Mouse (Mus musculus): Measurements from ENCODE around the gene Znhit2.

Gene Znhit2

DNA sequence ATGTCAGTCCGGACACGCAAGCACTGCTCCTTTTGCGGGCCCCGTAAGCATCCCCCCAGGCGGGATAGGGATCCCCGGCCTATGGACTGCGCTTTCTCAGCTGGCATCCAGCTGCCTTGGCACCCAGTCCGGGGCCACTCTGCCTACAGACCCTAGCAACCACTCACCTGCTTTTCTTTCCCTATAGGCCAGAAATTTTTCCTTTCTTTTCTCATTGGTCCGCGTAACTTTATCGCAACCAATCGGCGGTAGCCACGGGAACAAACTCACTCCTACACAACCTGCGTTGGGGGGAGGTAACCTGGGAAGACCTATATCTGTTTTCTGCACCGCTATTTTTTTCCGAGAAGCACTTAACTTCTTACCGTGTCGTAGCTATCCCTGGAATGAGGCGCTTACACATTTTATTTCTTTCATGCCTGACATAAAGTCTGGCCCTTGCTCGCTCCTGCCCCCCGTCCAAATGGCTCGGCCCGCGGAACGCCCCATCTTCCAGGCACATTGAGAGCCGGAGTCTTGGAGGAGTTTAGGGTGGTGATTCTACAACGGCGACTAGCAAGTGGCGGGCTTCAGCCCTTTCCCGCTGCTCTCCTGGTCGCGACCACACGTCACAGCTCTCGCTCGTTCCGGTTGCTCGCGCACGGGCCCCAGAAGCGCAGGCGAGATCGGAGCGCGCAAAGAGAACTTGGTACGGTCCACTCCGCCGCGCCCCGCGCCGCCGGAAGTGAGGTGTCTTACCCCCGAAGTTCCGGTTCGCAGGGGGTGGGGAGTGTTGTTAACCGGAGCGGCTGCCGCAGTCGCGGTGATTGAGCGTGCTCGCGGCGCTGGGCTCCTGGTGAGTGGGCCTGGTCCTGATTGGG lies 14.5 kb upstream of the Znhit2 start, which contains the start of gene Syvn1:
Gene Syvn1 (plus strand): TSS at position 283 of the 860 bp plus-strand sequence.
- peak; percentile 95 for DNase-seq (ENCODE audit: extremely low read depth, low read depth)

DNA sequence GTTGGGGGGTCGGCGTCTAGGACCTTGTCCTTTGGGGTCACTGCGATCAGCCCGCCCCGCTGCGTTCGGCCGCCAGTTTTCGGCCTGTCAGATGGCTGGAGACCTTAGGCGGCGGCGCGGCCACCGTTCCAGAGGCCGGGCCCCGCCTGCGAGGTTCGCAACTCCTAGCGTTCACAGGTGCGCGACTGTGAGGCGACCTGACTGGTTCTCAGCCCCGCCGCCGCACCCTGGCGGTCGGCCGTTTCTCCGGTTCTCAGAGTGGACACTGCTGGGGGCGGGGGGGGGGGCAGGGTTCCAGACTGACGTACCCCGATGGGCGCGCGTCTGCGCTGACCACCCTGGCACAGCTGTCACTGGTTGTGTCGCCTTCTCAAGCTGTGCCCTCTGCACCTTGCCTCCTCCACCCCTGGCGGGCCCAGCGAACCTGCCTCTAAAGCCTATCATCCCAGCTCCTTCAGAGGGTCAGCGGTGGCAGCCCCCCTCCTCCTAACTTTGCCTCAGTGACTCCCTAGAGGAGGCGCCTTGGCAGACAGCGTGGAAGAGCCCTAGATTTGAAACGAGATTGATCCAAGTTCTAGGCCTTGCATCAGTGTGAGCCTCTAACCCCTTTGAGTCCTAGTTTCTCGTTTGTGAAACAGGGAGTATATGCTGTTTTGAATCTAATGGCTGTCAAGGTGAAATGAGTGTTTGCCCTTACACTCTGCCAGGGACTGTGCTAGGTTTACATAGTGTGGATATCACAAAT lies 13.7 kb upstream of the Znhit2 start:
- no peak for DNase-seq (ENCODE audit: extremely low read depth, low read depth)

DNA sequence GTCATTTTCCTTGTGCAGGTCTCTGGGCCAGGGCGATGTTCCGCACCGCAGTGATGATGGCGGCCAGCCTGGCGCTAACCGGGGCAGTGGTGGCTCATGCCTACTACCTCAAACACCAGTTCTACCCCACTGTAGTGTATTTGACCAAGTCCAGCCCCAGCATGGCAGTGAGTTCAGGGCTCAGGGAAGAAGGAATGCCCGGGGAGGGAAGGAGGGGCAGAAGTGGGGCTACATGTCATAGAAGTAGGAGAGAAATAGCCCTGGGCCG lies 13.2 kb upstream of the Znhit2 start:
- DNase-seq (ENCODE audit: extremely low read depth, low read depth) = no peak

DNA sequence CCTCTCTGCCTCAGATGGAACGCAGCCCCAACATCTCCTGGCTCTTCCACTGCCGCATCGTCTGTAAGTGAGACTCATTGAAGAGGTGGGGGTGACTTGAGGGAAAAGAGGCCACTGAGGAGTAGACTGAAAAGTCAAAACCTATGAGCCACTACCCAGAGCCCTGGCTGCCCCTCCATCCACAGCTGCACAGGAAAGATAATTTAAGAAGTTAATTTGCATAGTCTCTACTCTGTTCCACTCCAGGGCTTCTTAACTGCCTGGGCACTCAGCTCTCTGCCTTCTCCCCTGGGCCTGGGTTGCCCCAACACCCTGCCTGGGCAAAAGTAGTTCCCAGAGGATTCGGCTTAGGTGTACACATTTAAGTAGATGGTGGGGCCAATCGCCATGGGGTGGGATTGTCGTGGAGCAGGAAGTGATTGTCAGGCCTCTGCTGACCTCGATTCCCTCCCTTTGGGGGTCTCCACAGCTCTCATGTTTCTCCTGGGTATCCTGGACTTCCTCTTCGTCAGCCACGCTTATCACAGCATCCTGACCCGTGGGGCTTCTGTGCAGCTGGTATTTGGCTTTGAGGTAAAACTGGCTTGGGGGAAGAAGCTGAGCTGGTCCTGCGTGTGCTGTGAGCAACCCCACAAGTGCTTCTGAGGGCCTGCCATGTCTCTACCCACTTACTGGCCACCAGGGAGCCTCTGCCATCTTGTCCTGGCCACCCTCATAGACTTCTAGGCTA lies 12.1 kb upstream of the Znhit2 start:
- peak; percentile 65 for DNase-seq (ENCODE audit: extremely low read depth, low read depth)

DNA sequence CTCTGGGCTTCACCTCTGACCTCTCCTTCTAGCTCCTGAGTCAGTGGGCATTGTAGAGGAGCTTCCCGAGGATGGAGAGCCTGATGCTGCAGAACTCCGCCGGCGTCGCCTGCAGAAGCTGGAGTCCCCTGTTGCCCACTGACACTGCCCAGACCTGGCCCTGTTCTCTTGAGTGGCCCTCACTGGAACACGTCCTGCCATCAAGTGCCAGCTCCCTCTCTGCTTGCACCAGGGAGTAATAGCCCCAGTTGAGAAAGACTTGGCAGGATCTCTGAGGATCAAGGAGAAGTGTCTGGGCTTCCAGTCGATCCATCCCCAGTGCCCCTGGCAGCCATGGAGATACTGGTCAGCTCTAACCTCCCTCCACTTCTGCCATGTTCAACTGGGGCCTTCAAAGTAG lies 8.5 kb upstream of the Znhit2 start:
- no peak for DNase-seq (ENCODE audit: extremely low read depth, low read depth)

DNA sequence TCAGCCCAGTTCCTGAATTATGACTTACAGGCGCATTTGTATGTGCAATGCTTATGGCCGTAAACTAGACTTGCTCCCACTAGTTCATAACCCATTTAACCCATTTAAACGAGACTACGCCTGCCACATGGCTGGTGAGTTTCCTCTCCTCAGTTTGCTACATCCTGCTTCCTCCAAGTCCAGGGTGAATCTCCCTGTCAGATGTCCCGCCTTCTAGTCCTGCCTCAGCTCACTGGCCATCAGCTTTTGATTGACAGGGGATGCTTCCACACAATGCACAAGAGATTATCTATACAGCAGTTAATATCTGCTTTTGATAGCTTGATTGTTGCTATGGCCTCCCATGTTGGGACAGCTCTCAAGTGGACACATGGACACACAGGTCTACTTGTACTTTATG lies 6.7 kb upstream of the Znhit2 start:
- DNase-seq (ENCODE audit: extremely low read depth, low read depth) = no peak

DNA sequence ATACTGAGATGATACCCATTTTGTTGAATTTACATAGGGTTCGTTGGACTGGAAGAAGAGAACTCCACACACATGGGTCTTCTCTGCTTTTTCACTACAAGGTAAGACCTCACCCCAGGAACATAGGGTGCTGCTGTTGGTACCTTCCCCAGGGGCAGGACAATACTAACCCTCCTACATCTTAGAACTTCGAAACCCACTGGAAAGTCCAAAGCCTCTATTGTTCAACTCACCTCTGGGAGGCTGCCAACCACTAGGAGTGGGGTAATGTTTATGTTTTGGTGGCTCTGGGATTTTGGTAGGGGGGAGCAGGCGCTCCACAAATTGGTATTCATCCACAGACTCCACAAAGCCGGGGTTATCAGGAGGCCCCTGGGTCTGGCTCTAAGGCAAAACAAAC lies 4.3 kb upstream of the Znhit2 start:
- no peak for DNase-seq (ENCODE audit: extremely low read depth, low read depth)

DNA sequence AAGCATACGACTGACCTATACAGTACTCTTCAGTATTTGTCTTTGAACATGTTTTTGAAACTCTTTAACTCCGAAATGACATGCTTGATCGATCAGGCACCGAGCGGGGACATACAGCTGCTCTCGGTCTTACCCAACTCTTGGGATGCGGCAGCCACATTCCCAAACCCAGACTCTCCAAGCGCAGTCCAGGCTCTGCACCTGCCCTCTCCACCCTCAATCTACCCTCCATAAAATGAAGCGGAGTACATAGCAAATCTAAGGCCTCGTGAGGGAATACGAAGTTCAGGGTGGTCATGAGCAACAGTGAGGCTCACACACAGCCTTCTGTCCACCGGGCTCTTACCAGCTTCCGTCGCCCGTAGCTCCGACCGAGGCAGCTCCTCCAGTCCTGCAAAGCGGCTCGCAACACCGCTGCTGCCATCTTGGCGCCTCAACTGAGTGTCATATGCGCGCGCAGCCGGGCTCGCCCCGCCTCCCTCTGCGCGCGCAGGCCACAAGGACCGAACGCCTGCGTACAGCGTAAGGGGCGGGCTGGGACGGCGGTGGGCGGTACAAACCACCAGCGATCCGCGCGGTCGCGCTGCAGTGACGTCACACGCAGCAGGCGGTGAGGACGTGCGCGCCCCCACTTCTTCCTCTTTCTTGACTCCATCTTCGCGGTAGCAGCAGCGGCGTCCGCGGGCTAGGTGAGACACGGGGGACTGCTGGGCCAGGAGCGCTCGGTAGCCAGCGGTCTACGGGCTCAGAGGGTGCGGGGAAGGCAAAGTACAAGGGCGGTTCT lies 3.5 kb upstream of the Znhit2 start, which contains the start of the genes Mrpl49 and Fau:
Gene Mrpl49 (minus strand): TSS at position 473 of the 784 bp plus-strand sequence.
Gene Fau (plus strand): TSS at position 532 of the 784 bp plus-strand sequence.
- peak; percentile 79 for DNase-seq (ENCODE audit: extremely low read depth, low read depth)

DNA sequence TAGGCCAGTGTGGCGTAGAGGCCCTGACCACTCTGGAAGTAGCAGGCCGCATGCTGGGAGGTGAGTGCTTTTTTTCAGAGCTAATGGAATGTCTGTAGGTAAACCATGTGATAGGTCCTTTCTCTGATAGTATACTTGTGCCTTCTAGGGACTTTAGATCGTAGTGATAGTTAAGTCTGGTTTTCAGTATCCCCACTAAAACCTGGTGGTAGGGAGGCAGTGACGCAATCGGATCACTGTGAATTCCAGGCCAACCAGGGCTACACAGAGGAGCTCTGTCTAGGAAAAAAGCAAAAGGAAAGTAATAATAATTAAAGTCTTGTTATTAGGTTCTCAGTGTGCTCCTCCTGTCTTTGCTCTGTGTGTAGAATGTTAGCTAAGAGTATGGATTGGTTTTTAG lies 2.5 kb upstream of the Znhit2 start:
- DNase-seq (ENCODE audit: extremely low read depth, low read depth) = no peak

DNA sequence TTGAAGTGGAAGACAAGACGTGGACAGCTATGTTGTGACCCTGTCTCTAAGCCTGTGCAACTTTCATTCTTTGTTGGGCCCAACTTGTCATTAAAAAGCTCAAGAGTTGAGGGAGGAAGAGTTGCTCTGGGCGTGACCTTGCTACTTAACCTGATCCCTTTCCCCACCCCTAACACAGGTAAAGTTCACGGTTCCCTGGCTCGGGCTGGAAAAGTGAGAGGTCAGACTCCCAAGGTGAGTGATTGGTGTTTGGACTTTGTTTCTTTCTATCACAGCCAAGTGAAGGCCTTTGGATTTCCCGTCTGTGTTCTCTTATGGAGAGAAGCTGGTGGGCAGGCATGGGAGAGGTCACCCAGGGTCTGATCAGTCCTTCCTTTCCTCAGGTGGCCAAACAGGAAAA lies 2.0 kb upstream of the Znhit2 start:
- DNase-seq (ENCODE audit: extremely low read depth, low read depth) = no peak

DNA sequence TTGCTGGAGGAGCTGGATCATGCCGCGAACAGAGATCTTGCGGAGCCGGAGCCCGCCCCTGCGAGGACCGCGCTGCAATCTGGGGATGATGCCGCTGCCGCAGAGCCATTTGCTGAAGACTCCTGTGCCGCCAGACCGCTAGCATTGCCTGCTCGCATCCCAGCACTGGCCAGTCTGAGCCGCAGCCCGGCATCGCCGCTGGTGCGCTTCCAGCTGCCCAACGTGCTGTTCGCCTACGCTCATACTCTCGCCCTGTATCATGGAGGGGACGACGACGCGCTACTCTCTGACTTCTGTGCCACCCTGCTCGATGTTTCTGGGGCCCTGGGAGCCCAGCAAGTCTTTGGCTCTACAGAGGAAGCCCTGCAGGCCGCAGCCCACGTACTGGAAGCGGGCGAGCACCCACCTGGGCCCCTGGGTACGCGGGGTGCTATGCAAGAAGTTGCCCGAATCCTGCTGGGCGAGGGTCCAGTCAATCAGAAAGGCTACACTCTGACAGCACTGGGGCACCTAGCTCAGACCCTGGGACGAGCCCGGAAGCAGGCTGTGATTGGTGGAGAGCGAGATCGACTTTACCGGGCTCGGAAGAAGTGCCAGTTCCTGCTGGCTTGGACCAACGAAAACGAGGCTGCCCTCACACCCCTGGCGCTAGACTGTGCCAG lies 780 bp downstream of the Znhit2 start:
- peak; percentile 52 for DNase-seq (ENCODE audit: extremely low read depth, low read depth)

DNA sequence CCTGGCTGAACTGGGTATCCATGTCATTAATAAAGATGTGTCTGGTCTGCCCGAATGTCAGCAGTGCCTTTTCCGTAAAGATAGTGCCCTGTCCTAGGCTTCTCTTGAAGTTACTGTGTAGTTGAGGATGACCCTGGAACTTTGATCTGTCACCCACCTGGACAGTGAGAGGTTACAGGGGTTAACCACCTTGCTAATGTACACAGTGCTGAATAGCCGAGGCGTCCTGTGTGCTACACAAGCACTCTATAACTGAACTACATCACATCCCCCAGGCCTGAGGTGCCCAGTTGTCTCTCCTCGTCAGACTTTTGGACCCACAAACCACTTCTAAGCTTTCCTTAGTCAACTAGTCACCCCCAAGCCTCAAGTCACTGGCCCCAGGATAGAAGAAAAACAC lies 1.4 kb downstream of the Znhit2 start:
- DNase-seq (ENCODE audit: extremely low read depth, low read depth) = no peak

DNA sequence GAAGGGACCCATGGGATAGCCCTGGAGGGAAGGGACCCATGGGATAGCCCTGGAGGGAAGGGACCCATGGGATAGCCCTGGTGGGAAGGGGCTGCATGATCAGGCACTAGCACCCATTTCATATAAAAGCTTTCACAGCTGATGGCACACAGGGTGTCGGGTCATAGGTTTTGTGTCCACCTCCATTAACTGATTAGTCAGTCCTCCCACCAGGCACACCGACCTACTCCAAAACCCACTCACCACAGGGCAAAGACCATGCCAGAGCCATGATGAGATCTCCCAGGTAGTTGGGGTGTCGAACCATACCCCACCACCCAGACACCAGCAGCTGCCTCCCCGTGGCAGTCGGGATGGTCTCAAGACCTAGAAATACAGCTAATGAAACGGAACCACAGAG lies 2.1 kb downstream of the Znhit2 start:
- DNase-seq (ENCODE audit: extremely low read depth, low read depth) = no peak

DNA sequence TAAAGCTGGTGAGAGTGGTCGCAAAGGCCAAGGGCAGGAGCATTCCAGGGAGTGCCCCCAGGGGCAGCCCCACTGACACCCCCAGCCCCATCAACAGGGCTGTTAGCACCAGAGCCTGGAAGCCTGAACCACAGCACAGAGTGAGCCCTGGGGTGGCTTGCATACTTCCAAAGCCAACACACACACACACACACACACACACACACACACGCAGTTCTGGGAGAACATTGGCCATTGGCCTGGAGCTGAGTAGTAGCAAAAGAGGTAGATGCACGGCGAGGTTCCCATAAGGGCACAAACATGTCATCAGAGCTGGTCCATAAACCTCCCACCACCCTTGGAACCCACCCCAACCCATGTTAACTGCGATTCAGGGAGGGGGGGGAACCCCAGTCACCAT lies 5.6 kb downstream of the Znhit2 start:
- no peak for DNase-seq (ENCODE audit: extremely low read depth, low read depth)

DNA sequence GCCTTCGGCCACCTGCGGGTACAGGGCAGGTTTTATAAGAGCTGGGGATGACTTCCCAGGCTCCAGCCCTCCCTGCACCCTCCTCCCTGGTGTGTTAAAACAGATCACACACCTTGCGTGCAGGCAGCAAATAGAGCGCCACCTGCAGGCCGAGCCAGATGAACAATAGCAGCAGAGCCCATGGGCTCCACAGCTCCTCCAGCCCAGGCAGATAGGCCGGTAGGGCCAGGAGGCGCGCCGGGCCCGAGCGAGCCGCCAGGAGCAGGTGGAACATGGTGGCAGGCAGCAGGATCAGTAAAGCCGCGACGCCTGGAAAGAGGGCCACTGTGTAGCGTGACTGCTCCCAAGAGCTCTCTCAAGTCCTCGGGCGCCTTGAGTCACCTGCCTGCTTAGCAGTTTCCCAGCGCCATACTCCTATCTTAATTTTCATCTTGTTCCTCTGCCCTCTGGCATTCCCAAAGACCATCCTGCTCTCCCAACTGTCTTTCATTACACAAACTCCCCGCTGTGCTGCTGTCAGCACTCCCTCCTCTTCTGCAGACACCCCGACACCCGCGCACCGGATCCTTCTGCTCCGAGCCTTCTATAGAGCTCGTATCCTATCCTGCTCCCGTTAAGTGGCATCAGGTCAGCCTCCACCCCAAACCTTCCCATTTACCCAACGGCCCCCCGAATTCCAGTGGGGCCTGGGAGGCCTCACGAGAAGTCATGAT lies 6.2 kb downstream of the Znhit2 start:
- DNase-seq (ENCODE audit: extremely low read depth, low read depth) = peak; percentile 72

DNA sequence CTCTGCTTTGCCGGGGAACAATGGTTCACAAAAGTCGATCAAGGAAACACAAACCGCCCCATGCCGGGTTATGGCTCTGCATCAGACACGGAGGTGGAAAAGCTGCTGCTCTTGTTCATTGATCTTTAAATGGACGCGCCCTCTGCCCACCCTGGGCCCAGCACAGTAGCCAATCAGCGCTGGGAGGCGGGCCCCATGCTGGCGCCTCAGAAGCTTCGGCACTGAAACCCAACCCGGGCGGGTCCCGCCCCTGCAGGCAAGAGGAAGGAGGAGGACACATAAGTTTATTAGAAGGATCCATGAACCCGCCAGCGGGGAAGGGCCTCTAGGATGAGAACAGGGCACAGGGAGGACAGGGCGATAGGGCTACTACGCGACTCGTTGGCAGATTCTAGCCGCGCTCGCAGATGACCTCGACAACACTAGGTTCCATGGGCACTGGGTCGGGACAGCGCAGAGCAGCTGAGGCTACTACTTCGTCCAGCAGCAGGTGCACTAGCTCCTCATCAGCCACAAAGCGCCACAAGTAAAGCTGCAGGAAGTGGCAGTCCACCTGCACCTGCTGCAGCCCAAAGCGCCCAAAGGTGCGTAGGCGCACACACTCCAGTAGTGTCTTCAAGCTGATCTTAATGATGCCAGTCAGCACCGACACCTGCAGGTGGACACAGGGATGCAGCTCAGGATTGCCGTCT lies 6.9 kb downstream of the Znhit2 start, which contains the start of gene Tm7sf2:
Gene Tm7sf2 (minus strand): TSS at position 650 of the 692 bp plus-strand sequence.
- peak; percentile 82 for DNase-seq (ENCODE audit: extremely low read depth, low read depth)

DNA sequence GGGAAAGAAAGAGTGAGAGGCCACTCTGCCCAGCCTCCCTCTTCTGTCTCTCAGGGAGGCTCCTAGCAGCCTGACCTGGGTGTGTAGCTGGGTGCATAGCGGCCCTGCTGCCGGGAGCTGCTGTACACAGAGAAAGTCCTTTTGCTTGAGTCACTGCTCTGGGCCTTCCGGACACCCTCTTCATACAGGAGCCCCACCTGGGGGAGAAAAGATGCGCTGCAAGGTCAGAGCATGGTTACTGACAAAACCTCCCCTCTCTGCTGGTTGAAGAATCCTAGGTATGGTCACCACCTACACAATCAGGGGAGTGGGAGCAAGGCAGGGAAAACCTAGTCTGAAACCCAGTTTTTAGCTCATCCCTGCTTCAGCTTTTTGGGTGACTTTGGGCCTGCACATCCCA lies 8.0 kb downstream of the Znhit2 start:
- no peak for DNase-seq (ENCODE audit: extremely low read depth, low read depth)

DNA sequence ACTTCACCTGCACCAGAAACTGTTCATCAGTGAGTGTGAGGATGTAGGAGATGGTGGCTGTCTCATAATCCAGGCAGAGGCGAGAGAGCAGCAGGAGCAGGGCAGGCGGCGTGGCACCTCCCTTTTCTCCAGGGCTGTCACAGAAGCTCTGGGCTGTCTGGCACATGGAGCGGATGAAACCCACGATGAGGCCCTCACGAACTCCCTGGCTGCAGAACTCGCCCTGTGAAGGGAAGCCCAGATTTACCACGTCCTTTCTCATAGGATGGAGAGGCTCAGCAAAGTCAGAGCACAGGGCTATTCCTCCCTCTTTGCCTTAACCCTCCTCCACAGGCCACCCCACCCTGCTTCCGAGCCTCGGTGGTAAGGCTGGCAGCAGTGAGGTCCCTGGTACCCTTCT lies 8.9 kb downstream of the Znhit2 start:
- no peak for DNase-seq (ENCODE audit: extremely low read depth, low read depth)

DNA sequence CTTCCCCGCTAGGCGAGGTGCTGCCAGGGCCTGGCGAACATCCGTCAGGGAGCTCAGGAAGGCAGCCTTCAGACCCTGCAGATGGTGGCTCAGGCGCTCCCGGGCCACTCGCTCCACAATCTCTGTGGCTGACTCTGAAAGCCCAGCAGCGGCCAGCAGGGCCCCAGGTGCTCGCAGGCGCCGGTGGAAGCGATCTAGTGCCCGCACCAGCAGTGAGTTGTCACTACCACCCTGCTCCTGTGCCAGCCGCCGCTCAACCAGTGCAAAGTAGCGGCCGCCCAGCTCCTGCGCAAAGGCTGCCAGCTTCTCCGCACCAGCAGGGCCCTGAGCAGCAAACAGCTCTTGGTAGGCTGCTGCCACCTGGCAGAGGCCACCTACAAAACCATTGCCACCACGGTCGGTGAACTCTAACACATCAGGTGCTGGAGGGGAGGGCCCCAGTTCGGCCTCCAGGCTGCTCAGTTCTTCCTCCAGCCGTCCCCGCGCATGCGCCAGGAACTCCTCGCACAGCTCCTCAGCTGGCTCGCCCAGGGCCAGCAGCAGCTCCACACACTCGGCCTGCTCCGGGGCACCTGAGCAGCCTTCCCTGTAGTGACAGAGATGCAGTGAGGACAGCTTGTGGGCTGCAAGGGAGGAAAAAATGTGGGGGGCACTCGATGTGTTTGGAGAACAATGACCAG lies 9.7 kb downstream of the Znhit2 start:
- no peak for DNase-seq (ENCODE audit: extremely low read depth, low read depth)
